Mouse (Mus musculus): Measurements from ENCODE around the gene Mpeg1. TPM values are rescaled to one million over a fixed set of nuclear protein-coding genes. Genes with fewer than 3 reads are reported as not detected.

The Mpeg1 gene
- 1 to 10 TPM; 4.6 to 4.8 TPM for total RNA-seq (2021)
- long read RNA-seq, partial matches to known transcripts = 1 of 2 reads
- long read RNA-seq, other reads (novel, unspliced or antisense) = 1 of 2 reads

DNA sequence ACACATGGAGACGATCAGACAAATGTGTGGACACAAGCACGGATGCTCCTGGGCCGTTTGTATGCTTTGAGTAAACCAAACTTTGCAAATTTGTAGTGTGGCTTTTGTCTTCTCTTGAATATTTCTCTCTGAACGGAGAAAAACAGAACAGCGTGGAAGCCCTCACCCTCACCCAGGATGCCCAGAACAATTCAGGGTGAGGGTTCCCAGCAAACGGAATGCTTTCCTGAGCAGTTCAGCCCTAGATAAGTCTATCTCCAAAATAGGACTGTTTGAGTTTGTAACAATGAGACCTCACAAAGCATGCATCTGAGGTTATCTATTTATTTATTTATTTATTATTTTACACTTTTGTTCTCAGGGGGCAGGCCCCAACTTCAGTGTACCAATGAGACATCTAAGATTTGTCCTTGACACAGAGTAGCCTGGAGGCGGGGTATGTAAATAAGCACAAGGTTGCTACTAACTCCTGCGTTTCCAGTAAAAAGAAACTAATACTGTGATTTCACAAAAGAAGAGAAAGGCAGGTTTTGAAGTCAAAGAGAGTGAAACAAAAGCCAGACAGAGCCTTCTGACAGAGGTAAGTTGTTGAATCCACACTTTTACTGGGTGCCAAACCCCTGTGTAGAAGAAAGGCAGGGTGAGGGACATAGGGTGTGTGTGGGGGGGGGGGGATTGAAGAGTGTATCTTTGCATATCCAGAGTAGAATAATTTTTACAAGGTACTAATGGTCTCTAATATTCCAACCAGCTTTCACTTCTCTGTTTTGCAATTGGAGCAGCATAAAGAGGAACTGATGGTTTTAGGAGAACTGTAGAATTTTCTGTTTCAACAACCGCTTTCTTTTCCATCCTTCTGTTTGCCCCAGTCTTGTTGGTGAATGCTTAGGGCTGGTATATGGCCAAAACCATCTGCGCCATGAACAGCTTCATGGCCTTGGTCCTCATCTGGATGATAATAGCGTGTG, at the start of gene Mpeg1:
Gene Mpeg1 (plus strand): TSS at position 498 of the 968 bp plus-strand sequence.
- no peak for DNase-seq (ENCODE audit: low spot score in 2 of 2)

- no peak for DNase-seq (ENCODE audit: low spot score in 2 of 2)
Measured at GRCm38 (mm10) chr19:12413737-12414136, 46.8 kb upstream of the Mpeg1 start.

DNA sequence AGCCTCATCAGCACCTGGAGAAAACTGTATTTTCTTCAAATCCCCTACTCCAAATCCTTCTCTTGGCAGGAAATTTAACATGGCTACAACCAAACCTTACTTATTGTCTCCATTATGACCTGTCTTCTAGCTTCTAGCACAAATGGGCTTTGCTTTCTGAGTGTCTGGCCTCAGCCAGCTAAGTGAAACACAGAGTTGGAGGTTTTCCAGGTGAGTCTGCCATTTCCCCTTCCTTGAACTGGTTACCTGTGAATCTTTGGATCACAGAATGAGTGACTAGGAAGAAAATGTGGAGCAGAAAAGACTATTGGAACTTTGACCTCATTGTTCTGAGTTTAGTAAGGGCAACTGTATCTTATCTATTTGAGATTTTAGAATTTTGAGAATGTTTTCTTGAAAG, 43.2 kb upstream of the Mpeg1 start, which contains the start of gene Olfr1441:
Gene Olfr1441 (plus strand): TSS at position 73 of the 400 bp plus-strand sequence.
- DNase-seq (ENCODE audit: low spot score in 2 of 2) = no peak

DNA sequence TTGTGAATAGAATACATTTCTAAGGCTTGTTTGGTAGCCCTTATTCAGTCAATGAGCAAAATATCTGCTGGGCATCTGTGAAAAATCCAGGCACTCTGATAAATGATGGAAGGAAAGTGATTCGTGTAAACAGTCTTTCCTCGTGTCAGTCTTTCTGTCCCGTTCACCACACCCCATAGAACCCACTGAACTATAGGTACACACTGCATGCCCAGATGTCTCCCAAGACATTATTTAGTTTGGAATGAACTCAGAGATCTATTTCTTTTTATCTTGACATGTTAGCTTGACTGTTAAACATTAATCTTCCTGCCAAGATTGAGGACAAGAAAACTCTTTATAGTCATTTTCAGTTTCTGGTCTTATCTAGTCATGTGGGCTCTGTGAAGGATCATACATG, 42.3 kb upstream of the Mpeg1 start:
- DNase-seq (ENCODE audit: low spot score in 2 of 2) = no peak

- no peak for DNase-seq (ENCODE audit: low spot score in 2 of 2)
Measured at GRCm38 (mm10) chr19:12420555-12420954, 40.0 kb upstream of the Mpeg1 start.

DNA sequence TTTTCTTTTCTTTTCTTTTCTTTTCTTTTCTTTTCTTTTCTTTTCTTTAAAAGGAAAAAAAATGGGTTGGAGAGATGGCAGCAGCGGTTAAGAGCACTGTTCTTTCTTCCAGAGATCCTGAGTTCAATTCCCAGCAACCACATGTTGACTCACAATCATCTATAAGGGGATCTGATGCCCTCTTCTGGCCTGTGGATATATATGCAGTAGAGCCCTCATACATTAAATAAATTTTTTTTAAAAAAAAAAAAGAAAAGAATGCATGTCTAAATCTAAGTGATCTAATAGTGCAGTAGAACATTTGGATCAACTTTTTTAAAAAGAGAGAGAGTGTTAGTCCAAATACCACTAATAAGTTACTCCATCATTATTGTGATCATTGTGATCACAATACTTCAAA, 38.9 kb upstream of the Mpeg1 start:
- no peak for DNase-seq (ENCODE audit: low spot score in 2 of 2)

GRCm38 (mm10) chr19:12427101-12427500, 33.5 kb upstream of the Mpeg1 start:
- DNase-seq (ENCODE audit: low spot score in 2 of 2) = no peak

- no peak for DNase-seq (ENCODE audit: low spot score in 2 of 2)
Measured at GRCm38 (mm10) chr19:12427605-12428004, 33.0 kb upstream of the Mpeg1 start, which contains the start of gene Pfpl. TSS of gene Pfpl (plus strand) at chr19:12427905.

GRCm38 (mm10) chr19:12433033-12433432, 27.5 kb upstream of the Mpeg1 start:
- peak; percentile 31 to 44 for DNase-seq (ENCODE audit: low spot score in 2 of 2)

DNA sequence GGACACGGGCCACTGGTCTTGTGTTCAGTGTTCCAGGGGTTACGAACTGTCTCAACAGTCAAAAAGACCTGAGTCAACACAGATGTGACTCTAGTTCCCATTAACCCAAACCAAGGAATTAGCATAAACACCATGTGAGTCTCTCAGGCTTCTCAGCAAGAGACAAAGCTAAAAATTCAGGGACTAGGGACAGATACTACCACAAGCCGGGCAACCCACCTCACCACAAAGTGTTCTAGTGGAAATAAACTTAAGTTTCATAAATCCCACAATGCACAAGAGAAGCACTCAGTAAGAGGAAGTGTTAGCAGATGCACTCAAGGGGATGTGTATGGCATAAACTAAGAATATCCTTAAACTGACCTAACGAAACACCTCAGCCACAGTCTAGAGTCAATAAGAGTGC, 25.6 kb upstream of the Mpeg1 start:
- no peak for DNase-seq (ENCODE audit: low spot score in 2 of 2)

DNA sequence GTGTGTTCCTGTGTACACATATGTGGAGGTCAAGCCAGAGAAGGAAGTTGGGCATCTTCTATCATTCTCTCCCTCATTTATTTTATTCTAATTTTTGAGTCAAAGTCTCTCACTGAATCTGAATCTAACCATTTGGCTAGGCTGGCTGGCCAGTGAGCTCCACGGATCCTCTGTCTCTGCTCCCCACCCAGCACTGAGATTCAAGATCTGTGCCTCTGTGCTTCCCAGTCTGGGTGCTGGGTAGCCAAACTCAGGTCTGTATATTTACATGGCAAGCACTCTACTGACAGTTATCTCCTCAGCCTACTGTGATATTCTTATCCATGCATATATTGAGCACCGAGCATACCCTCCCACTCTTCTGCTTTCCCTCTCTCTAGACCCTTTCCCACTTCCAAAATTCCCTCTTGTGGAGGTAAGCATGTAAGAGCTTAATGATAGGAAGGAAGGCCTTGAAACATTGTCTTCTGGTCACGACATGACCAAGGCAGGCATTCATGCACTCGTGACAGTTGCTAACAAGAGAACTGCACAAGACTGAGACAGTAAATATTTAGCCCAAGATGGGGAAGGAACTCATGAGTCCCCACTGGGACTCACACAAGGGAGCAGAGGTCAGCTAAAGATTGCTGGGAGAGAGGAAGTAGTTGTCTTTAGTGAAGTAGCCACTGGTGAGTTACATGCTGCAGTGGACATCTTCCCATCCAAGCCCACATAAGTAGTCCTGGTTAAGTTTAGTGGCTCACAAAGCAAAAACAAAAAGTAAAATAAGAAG, 24.6 kb upstream of the Mpeg1 start:
- no peak for DNase-seq (ENCODE audit: low spot score in 2 of 2)

- DNase-seq (ENCODE audit: low spot score in 2 of 2) = no peak
Measured at GRCm38 (mm10) chr19:12439581-12439980, 21.0 kb upstream of the Mpeg1 start.

DNA sequence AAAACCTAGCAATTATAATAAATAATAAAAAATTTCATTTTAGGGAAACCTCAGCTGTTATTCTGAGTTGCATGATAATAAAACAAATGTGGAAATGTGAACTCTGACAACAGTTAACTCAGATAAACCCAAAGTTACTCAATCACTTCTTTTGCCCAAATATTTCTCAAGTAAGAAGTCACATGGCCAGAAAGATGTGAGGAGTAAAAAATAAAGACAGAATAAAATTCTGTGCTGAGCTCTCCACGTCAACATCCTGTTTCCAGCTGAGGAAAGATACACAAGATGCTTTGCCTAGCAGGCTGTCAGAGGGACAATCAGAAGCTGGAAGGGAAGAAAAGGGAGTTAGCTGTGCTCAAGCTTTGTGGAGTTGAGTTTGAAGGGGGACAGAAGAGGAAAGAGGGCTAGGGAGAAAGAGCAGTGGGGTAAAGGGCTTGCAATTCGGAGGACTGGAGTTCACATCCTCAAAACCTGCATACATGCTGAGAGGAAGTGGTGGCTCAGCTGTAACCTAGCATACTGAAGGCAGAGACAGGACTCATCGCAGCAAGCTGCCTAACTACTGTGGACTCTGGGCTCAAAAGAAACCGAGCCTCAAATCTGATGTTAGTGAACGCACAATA, 20.4 kb upstream of the Mpeg1 start:
- DNase-seq (ENCODE audit: low spot score in 2 of 2) = no peak

- no peak for DNase-seq (ENCODE audit: low spot score in 2 of 2)
Measured at GRCm38 (mm10) chr19:12442560-12442959, 18.0 kb upstream of the Mpeg1 start.

- no peak for DNase-seq (ENCODE audit: low spot score in 2 of 2)
Measured at GRCm38 (mm10) chr19:12445014-12445413, 15.6 kb upstream of the Mpeg1 start.

DNA sequence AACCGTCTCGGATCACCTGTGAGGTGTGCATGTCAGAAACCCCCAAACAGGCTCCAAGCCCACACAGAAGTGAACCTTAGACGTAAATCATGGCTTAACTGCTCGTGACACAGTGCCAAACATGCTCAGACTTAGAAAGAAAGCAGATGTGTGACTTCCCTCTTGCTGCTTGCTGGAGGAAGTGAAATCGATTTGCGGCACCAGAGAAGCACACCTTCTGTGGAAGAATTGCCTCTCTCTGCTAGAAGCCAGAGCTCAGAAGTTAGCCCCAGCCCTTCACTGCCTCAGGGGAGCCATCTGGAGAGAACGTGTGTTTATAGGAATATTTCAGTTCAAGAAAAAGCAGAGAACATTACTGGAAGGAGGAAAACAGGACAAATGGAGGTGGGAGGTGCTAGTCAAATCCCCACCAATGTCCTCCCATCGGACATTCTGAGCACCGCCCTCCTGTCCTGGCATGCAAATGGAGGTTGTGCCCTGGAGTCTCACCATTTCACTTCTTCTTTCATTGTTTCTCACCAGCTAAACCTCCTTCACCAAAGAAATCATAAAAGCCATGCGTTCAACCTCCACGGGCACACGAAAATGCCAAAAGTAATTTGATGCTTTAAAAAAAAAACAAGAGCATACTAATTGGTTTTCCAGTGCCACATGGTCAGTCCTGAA, 3.0 kb upstream of the Mpeg1 start:
- DNase-seq (ENCODE audit: low spot score in 2 of 2) = no peak

DNA sequence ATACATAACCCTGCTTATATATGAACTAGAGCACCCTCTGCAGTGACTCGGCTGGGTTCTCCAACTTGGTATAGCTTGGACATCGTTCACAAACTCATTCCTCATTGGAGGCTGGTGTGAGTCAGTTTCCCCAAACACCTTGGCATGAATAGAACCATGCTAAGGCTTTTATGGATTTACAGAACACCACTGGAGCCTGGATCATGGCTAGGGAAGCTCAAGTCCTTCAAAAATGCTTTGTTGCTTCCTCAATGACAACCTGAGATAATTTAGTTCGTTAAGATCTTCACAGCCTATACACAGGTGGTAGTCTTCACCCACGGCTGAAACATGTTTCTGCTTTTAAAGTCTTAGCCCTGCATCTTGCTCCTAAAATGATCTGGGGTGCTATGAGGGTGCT, 1.1 kb upstream of the Mpeg1 start:
- no peak for DNase-seq (ENCODE audit: low spot score in 2 of 2)

GRCm38 (mm10) chr19:12462851-12463721, 2.5 kb downstream of the Mpeg1 start:
- DNase-seq (ENCODE audit: low spot score in 2 of 2) = no peak

DNA sequence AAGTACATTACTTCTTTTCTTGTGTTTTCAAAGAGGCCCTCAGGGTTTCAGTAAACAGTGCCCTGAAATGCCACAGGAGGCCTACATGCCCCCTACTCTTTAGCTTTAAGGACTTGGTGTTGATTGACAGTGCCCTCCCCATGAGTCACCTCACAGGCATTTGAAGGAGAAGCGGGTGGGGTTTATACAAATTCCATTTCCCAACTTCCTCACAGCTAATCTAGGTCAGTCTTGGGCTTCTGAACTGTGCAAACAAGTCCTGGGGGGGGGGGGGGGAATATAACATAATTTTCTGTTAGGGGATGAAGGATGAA, 3.1 kb downstream of the Mpeg1 start:
- DNase-seq (ENCODE audit: low spot score in 2 of 2) = no peak

- DNase-seq (ENCODE audit: low spot score in 2 of 2) = no peak
Measured at GRCm38 (mm10) chr19:12464127-12464526, 3.5 kb downstream of the Mpeg1 start.
